Mouse (Mus musculus) intestine, postnatal 0 days (tissue): Measurements from ENCODE around the gene Sox12. TPM values are rescaled to one million over a fixed set of nuclear protein-coding genes. Genes with fewer than 3 reads are reported as not detected.
A peak's percentile ranks its signal among the peaks of the same experiment; 100 is the strongest.
"Not testable (repeated sequence)": the region's sequence is repeated elsewhere in the genome, so short reads cannot be mapped to it uniquely, and the experiment has no call there.

Experiments
- ATAC-seq: fragments of 200-750 bp; cut with Nextera tagmentation; 2 replicates; pipeline ENCODE4 v1.8.0; 2017; ENCODE audit warnings: mild to moderate bottlenecking, moderate TSS enrichment, moderate library complexity
- H3K27ac ChIP-seq: fragments of 300-500 bp; sonication (generic); 2 replicates; pipeline ENCODE4 v1.5.1; 2014; ENCODE audit warnings: mild to moderate bottlenecking, low read depth, low read length, moderate library complexity
- H3K27me3 ChIP-seq: fragments of 300-500 bp; sonication (generic); replicated peaks from 2 replicates; pipeline ENCODE4 v1.6.1; 2014; ENCODE audit warnings: low read length, mixed read lengths; ENCODE audit not compliant: control insufficient read depth, insufficient read depth
- H3K36me3 ChIP-seq: fragments of 300-500 bp; sonication (generic); 2 replicates; pipeline ENCODE4 v1.6.1; 2014; ENCODE audit warnings: mild to moderate bottlenecking, moderate library complexity; ENCODE audit not compliant: control insufficient read depth, insufficient read depth
- H3K4me1 ChIP-seq: fragments of 300-500 bp; sonication (generic); replicated peaks from 2 replicates; pipeline ENCODE4 v1.6.1; 2014; ENCODE audit warnings: antibody characterized with exemption, low read length, mixed read lengths; ENCODE audit not compliant: control insufficient read depth, insufficient read depth
- H3K4me2 ChIP-seq: fragments of 300-500 bp; sonication (generic); replicated peaks from 2 replicates; pipeline ENCODE4 v1.6.1; 2014; ENCODE audit warnings: low read depth, mild to moderate bottlenecking, moderate library complexity
- H3K4me3 ChIP-seq: fragments of 300-500 bp; sonication (generic); 2 replicates; pipeline ENCODE4 v1.5.1; 2014; ENCODE audit warnings: low read depth, low read length
- H3K9ac ChIP-seq: fragments of 300-500 bp; sonication (generic); 2 replicates; pipeline ENCODE4 v1.6.1; 2014; ENCODE audit warnings: mild to moderate bottlenecking, low read depth, low read length
- H3K9me3 ChIP-seq: fragments of 300-500 bp; sonication (generic); 2 replicates; pipeline ENCODE4 v1.6.1; 2016; ENCODE audit warnings: mixed run types; ENCODE audit not compliant: control insufficient read depth
- CTCF ChIP-seq: sonication (generic); IDR thresholded peaks from 2 replicates; pipeline ENCODE4 v1.5.1; 2016; ENCODE audit warnings: low read depth, mild to moderate bottlenecking, control low read depth, antibody characterized with exemption, moderate library complexity
- WGBS: fragments of 180-500 bp; shearing (Covaris S2); extraction: QIAGEN DNeasy Blood & Tissue Kit; methylation state at CpG from one replicate; pipeline ENCODE4 v1.1.7; 2014; 5-methylcytosine and 5-hydroxymethylcytosine counted together
- polyA plus RNA-seq: library from polyadenylated mRNA; unstranded; fragments of >200 nt; fragmentation: Nextera tagmentation; extraction: Ambion mirVana; gene quantifications from 2 replicates; pipeline ENCODE4 v1.2.1, GENCODE M21; 2015

Gene Sox12
- polyA plus RNA-seq, 1 experiment from 2014 or later, result 2.8 TPM

DNA sequence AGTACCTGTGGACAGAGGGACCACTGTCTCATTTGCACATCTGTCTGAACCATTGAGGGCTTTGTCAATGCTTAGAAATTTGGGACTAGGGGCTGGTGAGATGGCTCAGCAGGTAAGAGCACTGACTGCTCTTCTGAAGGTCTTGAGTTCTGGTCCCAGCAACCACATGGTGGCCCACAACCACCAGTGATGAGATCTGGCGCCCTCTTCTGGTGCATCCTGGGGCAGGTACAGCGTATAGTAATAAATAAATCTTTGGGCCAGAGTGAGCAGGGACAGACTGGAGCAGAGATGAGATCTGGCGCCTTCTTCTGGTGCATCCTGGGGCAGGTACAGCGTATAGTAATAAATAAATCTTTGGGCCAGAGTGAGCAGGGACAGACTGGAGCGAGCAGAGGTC lies 38.9 kb downstream of the Sox12 start:
- not testable (repeated sequence) for H3K36me3 ChIP-seq, H3K4me1 ChIP-seq, H3K9ac ChIP-seq, H3K4me2 ChIP-seq, H3K27me3 ChIP-seq, ATAC-seq, H3K27ac ChIP-seq, H3K4me3 ChIP-seq, H3K9me3 ChIP-seq
- WGBS, result 77% methylated on average over 5 of the region's 5 CpGs
- TF ChIP-seq CTCF, result peak; percentile 62

DNA sequence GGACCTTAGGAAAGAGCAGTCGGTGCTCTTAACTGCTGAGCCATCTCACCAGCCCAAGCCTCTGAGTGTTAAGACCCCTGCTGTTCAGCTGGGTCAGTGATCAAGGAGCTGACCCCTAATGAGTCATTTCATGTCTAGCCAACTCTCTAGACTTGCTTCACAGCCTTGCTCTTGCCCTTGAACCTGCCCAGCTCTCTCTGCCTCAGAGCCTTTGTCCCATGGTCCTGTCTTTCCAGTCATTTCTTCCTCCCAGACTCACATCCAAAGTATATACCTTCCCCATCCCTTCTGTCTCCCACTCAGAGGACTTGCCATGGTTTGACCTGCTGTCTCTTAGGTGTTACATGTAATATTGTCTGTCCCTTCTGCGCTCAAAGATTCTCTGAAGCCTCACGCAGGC lies 40.6 kb downstream of the Sox12 start:
- no peak for ATAC-seq
- Histone ChIP-seq H3K9ac (no peak overlapping the region), H3K36me3 (no peaks in the 10 kb centered on the region), H3K27me3 (no peaks in the 10 kb centered on the region), H3K9me3 (no peaks in the 10 kb centered on the region), H3K4me1 (no peaks in the 10 kb centered on the region), H3K4me2 (no peak overlapping the region), H3K27ac (no peak overlapping the region), H3K4me3 (no peak overlapping the region)
- 88% methylated on average over 3 of the region's 3 CpGs for WGBS
- TF ChIP-seq CTCF, result no peak

DNA sequence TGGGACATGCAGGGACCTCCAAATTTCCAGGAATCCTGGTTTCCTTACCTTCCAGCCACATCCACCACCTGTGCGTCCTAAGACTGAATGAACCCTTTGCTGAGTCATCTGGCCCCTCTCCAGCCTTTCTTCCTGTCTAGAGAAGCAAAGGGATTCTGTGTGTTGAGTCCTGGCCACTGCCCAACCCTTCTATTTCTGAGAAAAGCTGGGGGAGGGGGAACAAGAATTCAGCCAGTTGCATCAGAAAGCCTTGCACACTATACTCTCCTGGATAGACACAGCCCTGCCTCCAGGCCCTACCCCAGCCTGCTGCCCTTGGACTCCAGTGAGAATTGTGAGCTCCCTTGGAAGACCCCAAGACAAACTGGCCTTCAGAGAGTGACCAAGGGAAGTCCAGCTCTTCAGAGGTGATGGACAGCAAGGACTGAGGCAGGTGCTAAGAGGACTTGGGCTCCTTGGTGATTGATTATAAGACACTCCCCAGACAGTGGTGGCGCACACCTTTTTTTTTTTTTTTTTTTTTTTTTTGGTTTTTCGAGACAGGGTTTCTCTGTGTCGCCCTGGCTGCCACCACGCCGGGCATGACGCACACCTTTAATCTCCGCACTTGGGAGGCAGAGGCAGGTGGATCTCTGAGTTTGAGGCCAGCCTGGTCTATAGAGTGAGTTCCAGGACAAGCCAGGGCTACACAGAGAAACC lies 47.9 kb downstream of the Sox12 start:
- no peak for TF ChIP-seq CTCF
- ATAC-seq, result peak; percentile 47
- H3K4me1 ChIP-seq, result no peaks in the 10 kb centered on the region
- no peak overlapping the region for H3K4me2 ChIP-seq
- WGBS, result 83% methylated on average over 8 of the region's 8 CpGs
- no peak overlapping the region for H3K9ac ChIP-seq
- no peaks in the 10 kb centered on the region for H3K36me3 ChIP-seq
- no peaks in the 10 kb centered on the region for H3K27me3 ChIP-seq
- H3K4me3 ChIP-seq, result no peak overlapping the region
- no peak overlapping the region for H3K27ac ChIP-seq
- H3K9me3 ChIP-seq, result no peaks in the 10 kb centered on the region

DNA sequence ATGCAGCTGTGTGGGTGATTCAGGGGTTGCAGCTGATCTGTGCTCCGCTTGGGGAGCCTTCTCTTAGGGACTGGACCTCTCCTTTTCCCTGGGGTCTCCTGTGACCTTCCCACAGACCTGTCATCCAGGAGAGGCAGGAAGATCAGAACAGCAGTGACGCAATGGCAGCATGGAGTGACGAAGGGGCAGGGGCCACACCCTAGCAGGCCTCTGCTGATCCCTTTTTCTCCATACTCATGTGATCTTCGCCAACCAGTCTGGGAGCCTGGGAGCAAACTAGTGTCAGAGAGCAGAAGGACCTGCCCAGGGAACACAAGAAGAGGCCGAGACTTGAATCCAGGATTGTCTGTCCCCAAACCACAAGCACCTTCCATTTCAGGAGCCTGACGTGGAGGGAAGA lies 48.7 kb downstream of the Sox12 start:
- 70% methylated on average over 6 of the region's 6 CpGs for WGBS
- peak; percentile 26; the same call in 1 of the 2 replicates for ATAC-seq
- Histone ChIP-seq H3K9me3 (no peaks in the 10 kb centered on the region), H3K4me3 (no peak overlapping the region), H3K4me2 (no peak overlapping the region), H3K27me3 (no peaks in the 10 kb centered on the region), H3K27ac (no peak overlapping the region), H3K36me3 (no peaks in the 10 kb centered on the region), H3K4me1 (no peaks in the 10 kb centered on the region), H3K9ac (no peak overlapping the region)
- no peak for TF ChIP-seq CTCF

DNA sequence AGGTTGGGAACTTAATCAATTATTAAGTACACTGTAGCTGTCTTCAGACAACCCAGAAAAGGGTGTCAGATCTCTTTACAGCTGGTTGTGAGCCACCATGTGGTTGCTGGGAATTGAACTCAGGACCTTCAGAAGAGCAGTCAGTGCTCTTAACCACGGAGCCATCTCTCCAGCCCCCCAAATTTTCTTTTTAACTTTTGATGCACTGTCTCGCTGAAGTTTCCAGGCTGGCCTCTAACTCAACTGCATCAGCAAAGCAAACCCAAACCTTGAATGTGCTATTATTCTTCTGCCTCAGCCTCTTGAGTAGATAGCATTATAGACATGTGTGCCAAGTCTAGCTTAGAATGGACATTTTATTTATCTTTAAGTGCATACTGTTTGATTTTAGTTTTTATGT lies 50.1 kb downstream of the Sox12 start:
- WGBS, result 69% methylated on average over 2 of the region's 2 CpGs
- no peaks in the 10 kb centered on the region for H3K9me3 ChIP-seq
- no peaks in the 10 kb centered on the region for H3K4me1 ChIP-seq
- no peak overlapping the region for H3K9ac ChIP-seq
- no peak for ATAC-seq
- H3K4me3 ChIP-seq, result no peak overlapping the region
- no peak overlapping the region for H3K27ac ChIP-seq
- H3K36me3 ChIP-seq, result no peaks in the 10 kb centered on the region
- no peak overlapping the region for H3K4me2 ChIP-seq
- no peak for TF ChIP-seq CTCF
- no peaks in the 10 kb centered on the region for H3K27me3 ChIP-seq

DNA sequence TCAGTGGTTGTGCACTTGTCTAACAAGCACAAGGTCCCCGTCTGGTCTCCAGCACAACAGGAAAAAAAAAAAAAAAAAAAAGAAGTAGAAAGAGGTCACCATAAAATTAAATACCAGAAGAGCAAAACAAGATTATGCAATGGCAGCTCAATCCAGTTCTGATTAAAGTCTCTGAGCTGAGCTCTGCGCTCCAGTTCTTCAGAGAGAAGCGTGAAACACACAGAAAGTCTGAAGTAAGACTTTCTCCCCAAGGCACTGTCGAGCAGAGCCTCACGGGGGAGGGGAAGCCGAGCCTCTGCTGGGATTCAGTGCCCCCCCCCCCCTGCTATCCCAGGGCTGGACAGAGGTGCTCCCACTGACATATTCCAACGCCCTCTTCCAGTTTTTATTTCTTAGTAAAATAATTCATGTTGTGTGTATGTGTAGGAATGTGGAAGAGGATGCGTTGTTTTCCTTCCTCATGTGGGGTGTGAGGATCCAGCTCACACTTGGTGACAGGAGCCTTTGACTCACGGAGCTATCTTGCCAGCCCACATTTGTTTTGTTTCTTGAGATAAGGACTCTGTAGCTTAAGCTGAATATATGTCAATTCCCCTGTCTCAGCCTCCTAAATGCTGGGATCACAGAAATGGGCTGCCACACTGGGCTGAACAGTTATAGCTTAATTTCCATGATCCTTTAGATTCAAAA lies 50.9 kb downstream of the Sox12 start:
- 48% methylated on average over 9 of the region's 9 CpGs for WGBS
- Histone ChIP-seq H3K36me3 (no peaks in the 10 kb centered on the region), H3K9me3 (no peaks in the 10 kb centered on the region), H3K27ac (no peak overlapping the region), H3K4me3 (no peak overlapping the region), H3K27me3 (no peaks in the 10 kb centered on the region), H3K4me2 (no peak overlapping the region), H3K4me1 (no peaks in the 10 kb centered on the region), H3K9ac (no peak overlapping the region)
- no peak for TF ChIP-seq CTCF
- no peak for ATAC-seq
